Mouse (Mus musculus): Measurements from ENCODE around the gene 1600002K03Rik.

GRCm38 (mm10) chr10:80131316-80131951 is 41.3 kb upstream of the 1600002K03Rik start:
- TF ChIP-seq CTCF (IDR thresholded peaks at IDR 0.05; ENCODE audit: low read depth, low read length) (no peak), POLR2A (IDR thresholded peaks at IDR 0.05; ENCODE audit: extremely low read depth, insufficient read depth, low read length) (no peak)

All from liver, adult 2 months (tissue).